Mouse (Mus musculus) cerebellum, adult 2 months (tissue): ENCODE measurements at regions not wholly inside any gene's neighbourhood (a gene's known extent, or its start where the extent isn't known, plus 50 kb on each side); places are given as distances from the start of the nearest gene placed in this dataset.

Experiments
- CTCF ChIP-seq: fragments of 200-500 bp; IDR thresholded peaks from 2 replicates; pipeline ENCODE4 v1.5.1; 2011; ENCODE audit warnings: low read depth, mild to moderate bottlenecking, control low read depth, low read length, moderate library complexity, borderline replicate concordance; ENCODE audit not compliant: insufficient read depth
- POLR2A ChIP-seq: fragments of 200-500 bp; IDR thresholded peaks from 2 replicates; pipeline ENCODE4 v1.6.1; 2011; ENCODE audit warnings: low read length, control low read depth, borderline replicate concordance; ENCODE audit not compliant: insufficient read depth

DNA sequence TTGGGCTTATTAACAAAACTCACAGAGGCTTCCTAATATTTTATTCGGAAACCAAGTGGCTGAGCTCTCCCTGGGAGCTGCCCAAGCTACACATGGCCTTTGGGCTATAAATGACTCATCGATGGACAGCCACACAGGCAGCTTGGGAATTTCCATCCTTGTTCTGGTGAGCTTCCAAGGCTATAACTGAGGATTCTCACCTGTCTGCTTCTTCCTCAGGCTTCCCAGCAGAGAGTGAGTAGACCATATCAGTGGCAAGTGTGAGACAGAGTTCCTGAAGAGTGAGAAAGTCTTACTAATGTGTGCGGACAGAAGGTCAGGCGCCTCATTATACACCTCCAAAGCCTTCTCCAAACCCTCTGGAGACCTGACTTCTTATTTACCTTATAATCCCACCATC lies 202.5 kb downstream of the Nfkbiz start:
- no peak for TF ChIP-seq POLR2A
- TF ChIP-seq CTCF, result no peak
